Mouse (Mus musculus): ENCODE measurements around the gene Tubgcp4.

Gene Tubgcp4

DNA sequence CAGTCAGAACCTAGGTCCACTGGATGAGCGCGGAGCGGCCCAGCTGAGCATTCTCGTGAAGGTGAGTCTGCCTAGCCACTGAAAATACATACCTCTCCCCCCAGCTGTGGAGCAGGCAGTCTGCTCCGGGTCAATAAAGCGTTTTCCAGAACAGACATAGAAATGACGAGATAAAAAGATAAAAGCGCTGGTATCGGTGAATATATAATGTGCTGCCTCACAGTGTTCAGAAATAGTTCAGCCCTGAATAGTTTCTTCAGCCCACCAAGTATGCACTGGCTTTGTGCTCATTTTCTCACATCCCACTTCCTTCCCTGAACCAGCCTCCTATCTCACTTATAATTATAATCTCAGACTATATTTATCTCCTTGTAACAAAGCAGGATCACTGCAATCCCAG, 25.0 kb downstream of the Tubgcp4 start:
- DNase-seq (ENCODE audit: extremely low read depth, insufficient read length, low spot score) = no peak

DNA sequence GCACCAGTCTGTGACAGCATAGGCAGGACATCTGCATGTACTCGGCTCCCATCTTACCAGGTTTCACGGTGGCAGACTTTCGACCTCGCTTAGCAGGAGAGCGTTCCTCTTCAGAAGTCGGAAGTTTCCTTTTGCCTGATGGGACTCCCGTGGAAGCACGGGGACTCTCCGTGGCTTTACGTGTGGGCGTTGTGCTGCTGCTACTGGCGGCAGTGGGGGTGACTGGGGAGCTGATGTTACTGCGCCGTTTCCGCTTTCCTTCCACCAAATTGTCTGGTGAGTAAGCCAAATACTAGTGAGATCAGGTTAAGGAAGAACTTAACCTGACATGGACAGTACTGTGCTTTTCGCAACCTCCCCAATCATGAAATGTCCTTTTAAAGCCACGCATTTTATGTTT, 33.8 kb downstream of the Tubgcp4 start:
- DNase-seq (ENCODE audit: extremely low read depth, insufficient read length, low spot score) = no peak

DNA sequence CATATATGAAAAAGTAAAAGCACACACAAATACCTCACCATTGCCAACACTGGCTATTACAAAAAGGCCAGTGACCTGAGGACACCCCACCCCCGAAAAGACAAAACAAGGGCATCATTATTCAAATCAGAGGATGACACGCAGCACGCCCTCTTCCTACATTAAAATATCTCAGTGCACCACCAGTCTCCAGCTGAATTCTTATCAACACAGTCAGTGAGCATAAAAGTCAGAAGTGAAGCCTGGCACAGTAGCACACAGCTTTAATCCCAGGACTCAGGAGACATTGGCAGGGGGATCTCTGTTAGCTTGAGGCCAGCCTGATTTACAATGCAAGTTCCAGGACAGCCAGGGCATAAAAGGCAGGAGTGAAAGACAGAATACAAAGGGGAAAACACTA, 36.1 kb downstream of the Tubgcp4 start:
- no peak for DNase-seq (ENCODE audit: extremely low read depth, insufficient read length, low spot score)

DNA sequence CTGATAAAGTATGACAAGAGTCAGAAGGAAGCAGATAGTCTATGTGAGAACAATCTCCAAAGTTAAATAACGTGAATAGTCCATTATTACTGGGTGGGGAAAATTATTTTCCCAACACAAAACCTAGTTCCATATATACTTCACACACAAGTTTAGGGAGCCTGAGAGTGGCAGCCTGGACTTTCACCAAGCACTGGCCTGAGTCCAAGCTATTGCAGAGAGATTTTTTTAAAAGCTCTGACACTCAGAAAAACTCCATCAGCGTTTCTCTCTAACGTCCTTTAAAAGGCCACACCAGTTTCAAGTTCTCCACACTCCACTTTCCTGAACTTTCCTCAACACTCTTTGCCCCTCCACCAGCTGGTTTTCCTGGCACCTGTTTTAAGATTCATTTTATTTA, 44.0 kb downstream of the Tubgcp4 start:
- DNase-seq (ENCODE audit: extremely low read depth, insufficient read length, low spot score) = no peak

DNA sequence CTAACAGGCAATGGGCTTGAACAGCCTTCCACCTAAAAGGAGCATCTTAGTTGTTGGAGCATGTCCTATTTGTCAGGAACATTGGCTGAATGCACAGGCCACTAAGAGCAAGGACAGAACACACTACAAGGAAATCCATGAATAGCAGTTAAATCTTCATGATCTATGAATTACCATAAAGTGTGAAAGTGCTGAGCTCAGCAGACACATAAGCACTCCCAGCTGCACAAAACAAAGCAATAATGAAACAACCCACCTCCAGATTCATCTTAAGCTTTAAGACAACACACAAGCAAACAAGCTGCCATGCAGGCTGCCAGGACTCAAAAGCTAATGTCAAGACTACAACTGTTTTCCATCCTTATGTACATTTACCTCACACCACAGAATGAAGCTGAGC, 48.7 kb downstream of the Tubgcp4 start:
- DNase-seq (ENCODE audit: extremely low read depth, insufficient read length, low spot score) = no peak

DNA sequence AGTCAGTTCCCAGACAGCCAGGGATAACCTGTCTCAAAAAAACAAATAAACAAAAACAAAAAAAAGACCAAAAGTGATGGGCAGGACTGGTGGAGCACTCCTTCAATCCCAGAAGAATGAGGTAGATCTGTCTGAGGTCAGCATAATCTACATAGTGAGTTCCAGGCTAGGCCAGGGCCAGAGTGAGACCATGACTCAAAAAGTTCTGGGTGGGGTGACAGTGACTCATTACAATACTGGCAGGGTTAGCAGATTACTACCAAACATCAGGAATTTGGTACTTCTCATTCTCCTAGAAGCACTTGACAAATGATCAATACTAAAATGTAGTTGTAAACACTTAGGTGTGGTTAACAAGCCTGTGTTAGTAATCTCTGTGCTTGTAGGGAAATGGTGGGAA, 49.5 kb downstream of the Tubgcp4 start:
- peak; percentile 7 for DNase-seq (ENCODE audit: extremely low read depth, insufficient read length, low spot score)

DNA sequence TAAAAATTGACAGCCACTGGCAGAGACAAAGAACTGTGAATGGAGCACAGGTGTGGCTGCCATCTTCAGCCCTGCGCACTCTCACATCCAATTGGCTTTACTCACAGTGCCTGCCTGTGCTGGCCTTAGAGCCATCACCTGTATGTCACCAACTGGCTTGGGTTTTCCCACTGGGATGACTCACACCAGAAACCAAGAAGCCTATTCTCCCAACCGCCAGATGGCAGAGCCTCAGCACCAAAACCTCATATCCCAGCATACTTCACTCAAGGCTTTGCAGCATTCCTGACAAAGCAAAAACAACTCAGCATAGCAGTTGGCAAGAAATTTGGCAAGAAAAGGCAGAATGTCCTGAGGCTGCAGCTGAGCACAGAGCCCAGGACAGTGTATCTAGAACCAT, 52.6 kb downstream of the Tubgcp4 start:
- DNase-seq (ENCODE audit: extremely low read depth, insufficient read length, low spot score) = peak; percentile 69

DNA sequence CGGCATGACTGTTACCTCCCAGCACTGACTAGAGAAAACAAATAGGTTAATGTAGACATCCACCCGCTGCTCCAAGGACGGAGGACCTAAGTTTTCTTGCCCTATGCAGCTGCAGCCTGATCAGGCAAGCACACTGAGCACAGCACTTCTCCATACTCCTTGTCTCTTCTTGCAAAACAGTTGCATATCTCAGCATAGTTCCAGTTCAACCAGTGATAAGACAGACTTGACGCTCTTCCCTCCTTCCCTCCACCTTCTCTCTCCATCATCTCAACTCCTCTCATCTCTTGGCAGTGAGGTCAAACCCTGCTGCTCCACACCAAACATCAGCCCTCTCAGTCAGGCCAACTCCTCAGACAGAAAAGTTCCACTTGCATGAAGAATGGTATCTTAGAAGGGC, 57.7 kb downstream of the Tubgcp4 start:
- DNase-seq (ENCODE audit: extremely low read depth, insufficient read length, low spot score) = no peak

DNA sequence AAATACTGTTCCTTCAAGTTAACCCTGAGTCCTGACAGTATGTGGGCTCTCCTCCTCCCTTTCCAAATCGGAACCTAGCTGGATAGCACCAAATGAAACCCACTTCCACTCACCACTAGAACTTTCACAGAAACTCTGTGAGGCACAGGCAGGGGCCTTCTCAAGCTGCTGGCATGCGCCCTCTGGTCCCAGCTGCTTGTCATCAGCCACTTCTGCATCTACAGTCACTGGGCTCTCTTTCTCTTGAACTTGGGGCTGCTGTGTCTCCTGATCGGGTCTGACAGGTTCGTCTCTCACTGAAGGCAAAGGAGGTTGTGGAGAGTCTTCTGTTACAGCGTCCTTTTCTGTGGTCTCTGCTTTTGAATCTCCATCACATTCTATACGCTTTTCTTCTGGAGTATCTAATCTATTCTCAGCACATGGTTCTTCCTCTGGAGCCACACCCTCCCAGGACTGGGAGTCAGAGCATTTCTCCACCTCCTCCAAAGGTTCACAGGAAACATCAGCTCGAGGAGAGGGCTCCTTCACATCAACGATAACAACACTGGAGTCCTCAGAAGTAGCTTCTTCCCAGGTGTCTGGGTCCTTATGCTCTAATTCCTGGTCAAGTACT, 65.1 kb downstream of the Tubgcp4 start:
- DNase-seq (ENCODE audit: extremely low read depth, insufficient read length, low spot score) = no peak

DNA sequence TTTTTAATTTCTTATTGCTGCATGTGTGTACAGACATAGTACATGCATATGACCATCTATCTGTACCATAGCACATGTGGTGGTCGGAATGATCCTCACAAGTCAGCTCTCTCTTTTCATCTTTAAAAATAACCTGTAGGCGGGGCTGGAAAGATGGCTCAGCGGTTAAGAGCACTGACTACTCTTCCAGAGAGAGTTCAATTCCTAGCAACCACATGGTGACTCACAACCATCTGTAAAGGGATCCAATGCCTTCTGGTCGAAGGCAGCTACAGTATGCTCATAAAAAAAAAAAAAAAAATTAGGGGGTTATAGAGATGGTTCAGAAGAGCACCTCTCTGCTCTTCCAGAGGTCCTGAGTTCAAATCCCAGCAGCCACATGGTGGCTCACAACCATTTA, 69.0 kb downstream of the Tubgcp4 start:
- no peak for DNase-seq (ENCODE audit: extremely low read depth, insufficient read length, low spot score)

DNA sequence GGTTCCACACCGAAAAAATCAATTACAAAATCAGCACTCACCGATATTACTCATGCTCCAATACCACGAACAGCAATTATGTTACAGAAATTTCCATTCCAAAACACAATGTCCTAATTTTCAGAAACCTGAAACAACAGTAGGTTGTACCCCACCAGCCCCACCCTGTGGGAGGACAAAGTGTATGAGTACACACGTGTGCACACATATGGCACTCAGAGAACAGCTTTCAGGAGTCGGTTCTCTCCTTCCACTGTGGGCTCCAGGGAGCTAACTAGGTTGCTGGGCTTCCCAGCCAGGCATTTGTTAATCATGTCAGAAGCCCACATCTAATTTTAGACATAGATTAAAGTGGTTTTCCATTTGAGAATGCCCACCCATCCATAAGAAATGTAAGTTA, 73.6 kb downstream of the Tubgcp4 start:
- DNase-seq (ENCODE audit: extremely low read depth, insufficient read length, low spot score) = no peak
